Mouse (Mus musculus): ENCODE data around the gene Cab39. TPM values are rescaled to one million over a fixed set of nuclear protein-coding genes. Genes with fewer than 3 reads are reported as not detected.

Cab39 gene
- total and polyA plus RNA-seq, 3 experiments = 36.7 to 118 (median 113) TPM

DNA sequence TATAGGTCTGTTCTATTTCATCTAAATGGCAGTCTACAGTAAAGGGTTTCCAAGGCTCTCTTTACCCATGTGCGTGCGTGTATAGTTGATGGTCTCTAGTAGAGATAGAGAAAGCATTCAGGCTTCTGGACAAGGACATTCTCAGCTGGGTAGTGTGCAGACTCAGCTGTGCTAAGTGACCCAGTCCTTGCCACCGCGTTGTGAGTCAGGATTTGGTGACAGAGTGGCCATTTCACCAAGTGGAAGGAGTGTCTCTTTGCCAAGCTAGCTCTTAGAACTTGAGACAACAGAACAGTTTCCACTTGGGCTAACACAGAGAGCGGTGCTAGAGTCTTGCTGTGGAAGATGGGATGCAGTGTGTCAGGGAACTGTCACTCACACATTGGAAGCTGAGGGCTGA, 57.6 kb downstream of the Cab39 start:
- TF ChIP-seq POLR2A (IDR thresholded peaks at IDR 0.05; ENCODE audit: insufficient read depth, low read depth, low read length) (no peak), CTCF (IDR thresholded peaks at IDR 0.05) (no peak), EP300 (IDR thresholded peaks at IDR 0.05; ENCODE audit: insufficient read depth, low read depth, low read length) (no peak)
- no peak overlapping the region for H3K4me3 ChIP-seq
- 81% methylated on average over 5 of the region's 5 CpGs for WGBS
- no peaks in the 10 kb centered on the region for H3K79me2 ChIP-seq (replicated peaks; ENCODE audit: control insufficient read depth, insufficient read depth, low read length)
- no peaks in the 10 kb centered on the region for H3K4me1 ChIP-seq (ENCODE audit: control insufficient read depth, insufficient read depth, low read length)
- no peak for DNase-seq
- no peak overlapping the region for H3K27ac ChIP-seq
- no peaks in the 10 kb centered on the region for H3K27me3 ChIP-seq (ENCODE audit: control insufficient read depth, insufficient read depth, low read length)
- intact Hi-C loops (cut with DNase I) = loop anchor here (5.0 kb wide), 1 partner anchor 1881 kb away; no protein-coding TSS in a partner anchor
- H3K9ac ChIP-seq (ENCODE audit: low read depth, low read length) = no peak overlapping the region
- H3K36me3 ChIP-seq (ENCODE audit: control insufficient read depth, insufficient read depth, low read length) = no peaks in the 10 kb centered on the region

DNA sequence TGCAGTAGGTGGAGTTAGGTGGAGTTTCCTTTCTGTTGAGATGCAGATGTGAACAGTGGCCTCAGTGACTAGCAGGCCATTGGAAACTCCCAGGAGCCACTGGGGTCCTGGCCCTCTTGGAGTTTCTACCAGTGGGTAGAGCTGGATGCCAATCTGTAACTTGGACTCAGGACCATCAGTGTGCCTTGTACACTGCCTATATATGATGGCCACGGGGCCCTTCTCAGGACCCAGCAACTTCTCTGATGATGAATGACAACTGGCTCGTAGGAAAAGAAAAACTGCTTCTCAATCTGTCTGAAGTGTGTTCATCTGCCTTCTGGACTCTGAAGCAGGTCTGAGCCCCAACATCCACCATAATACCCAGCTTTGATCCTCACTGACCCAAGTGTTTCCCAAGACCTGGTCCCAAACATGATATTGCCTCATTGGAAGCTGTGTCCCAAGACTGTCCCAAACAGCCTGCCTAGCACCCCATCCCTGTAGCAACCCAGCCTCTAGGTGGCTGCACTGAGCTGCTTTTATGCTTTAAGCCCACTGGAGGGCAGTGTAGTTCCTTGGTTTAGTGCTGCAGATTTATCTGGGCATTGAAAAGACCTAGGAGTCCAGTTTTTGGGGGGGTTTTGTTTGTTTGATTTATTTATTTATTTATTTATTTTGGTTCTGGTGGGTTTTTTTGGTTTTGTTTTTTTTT, 59.9 kb downstream of the Cab39 start:
- Histone ChIP-seq H3K36me3 (ENCODE audit: control insufficient read depth, insufficient read depth, low read length) (no peaks in the 10 kb centered on the region), H3K79me2 (replicated peaks; ENCODE audit: control insufficient read depth, insufficient read depth, low read length) (no peaks in the 10 kb centered on the region), H3K4me1 (ENCODE audit: control insufficient read depth, insufficient read depth, low read length) (no peaks in the 10 kb centered on the region), H3K27me3 (ENCODE audit: control insufficient read depth, insufficient read depth, low read length) (no peaks in the 10 kb centered on the region), H3K4me3 (no peak overlapping the region), H3K27ac (no peak overlapping the region), H3K9ac (ENCODE audit: low read depth, low read length) (no peak overlapping the region)
- 80% methylated on average over 2 of the region's 2 CpGs for WGBS
- TF ChIP-seq EP300 (IDR thresholded peaks at IDR 0.05; ENCODE audit: insufficient read depth, low read depth, low read length) (peak; percentile 89; the same call in 1 of the 2 replicates), CTCF (IDR thresholded peaks at IDR 0.05) (peak; percentile 96), POLR2A (IDR thresholded peaks at IDR 0.05; ENCODE audit: insufficient read depth, low read depth, low read length) (no peak)
- intact Hi-C loops (cut with DNase I) = loop anchor here (1.0 to 5.0 kb wide), 4 partner anchors 42 to 1879 kb away; partner anchors contain the start of gene Itm2c
- DNase-seq = peak; percentile 65 to 80

DNA sequence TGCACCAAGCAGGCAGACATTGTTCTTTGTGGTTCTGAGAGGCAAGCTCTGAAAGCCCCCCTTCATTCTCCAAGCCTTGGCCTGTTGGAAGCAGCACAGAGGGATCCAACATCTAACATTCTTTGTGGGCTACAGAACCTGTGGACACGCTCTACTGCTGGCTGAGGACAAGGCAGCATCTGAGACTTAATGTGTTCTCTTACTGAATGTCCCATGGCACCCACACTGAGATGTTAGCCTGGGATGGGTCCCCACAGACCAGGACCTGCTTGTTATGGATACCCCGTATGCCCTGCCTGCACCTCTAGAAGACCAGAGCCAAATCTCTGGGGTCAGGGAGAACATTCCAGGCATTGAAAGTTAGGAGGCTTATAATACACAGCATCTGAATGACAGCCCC, 60.6 kb downstream of the Cab39 start:
- intact Hi-C loops (cut with DNase I) = loop anchor here (1.0 to 5.0 kb wide), 4 partner anchors 41 to 1878 kb away; partner anchors contain the start of gene Itm2c
- H3K4me1 ChIP-seq (ENCODE audit: control insufficient read depth, insufficient read depth, low read length) = no peaks in the 10 kb centered on the region
- WGBS = 86% methylated on average over 2 of the region's 2 CpGs
- H3K27ac ChIP-seq = no peak overlapping the region
- H3K4me3 ChIP-seq = no peak overlapping the region
- no peak overlapping the region for H3K9ac ChIP-seq (ENCODE audit: low read depth, low read length)
- H3K27me3 ChIP-seq (ENCODE audit: control insufficient read depth, insufficient read depth, low read length) = no peaks in the 10 kb centered on the region
- no peaks in the 10 kb centered on the region for H3K79me2 ChIP-seq (replicated peaks; ENCODE audit: control insufficient read depth, insufficient read depth, low read length)
- H3K36me3 ChIP-seq (ENCODE audit: control insufficient read depth, insufficient read depth, low read length) = no peaks in the 10 kb centered on the region
- DNase-seq = no peak
- TF ChIP-seq CTCF (IDR thresholded peaks at IDR 0.05) (no peak), EP300 (IDR thresholded peaks at IDR 0.05; ENCODE audit: insufficient read depth, low read depth, low read length) (no peak), POLR2A (IDR thresholded peaks at IDR 0.05; ENCODE audit: insufficient read depth, low read depth, low read length) (no peak)

DNA sequence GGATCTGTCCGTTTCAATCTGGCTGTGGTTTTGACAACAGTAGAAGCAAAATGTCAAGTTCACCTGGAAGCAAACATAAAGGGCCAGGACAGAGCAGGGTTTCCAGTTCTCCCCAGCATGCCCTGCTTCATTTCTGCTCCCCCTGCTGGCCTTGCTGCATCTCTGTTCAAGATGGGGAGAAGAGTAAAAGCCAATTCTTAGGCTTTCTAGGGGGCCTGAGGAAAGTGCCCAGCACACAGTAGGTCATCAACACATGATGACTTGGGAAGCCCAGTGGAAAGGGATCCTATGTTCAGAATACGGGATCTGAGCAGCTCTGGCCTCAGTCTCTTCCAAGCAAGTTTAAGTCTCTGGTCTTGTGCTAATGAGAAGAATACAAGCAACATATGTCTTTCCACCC, 61.2 kb downstream of the Cab39 start:
- TF ChIP-seq POLR2A (IDR thresholded peaks at IDR 0.05; ENCODE audit: insufficient read depth, low read depth, low read length) = no peak
- TF ChIP-seq CTCF (IDR thresholded peaks at IDR 0.05) = no peak
- TF ChIP-seq EP300 (IDR thresholded peaks at IDR 0.05; ENCODE audit: insufficient read depth, low read depth, low read length) = no peak
- intact Hi-C loops (cut with DNase I) = loop anchor here (5.0 kb wide), 1 partner anchor 1878 kb away; no protein-coding TSS in a partner anchor
- Histone ChIP-seq H3K27me3 (ENCODE audit: control insufficient read depth, insufficient read depth, low read length) (no peaks in the 10 kb centered on the region), H3K36me3 (ENCODE audit: control insufficient read depth, insufficient read depth, low read length) (no peaks in the 10 kb centered on the region), H3K4me3 (no peak overlapping the region), H3K4me1 (ENCODE audit: control insufficient read depth, insufficient read depth, low read length) (no peaks in the 10 kb centered on the region), H3K27ac (no peak overlapping the region), H3K9ac (ENCODE audit: low read depth, low read length) (no peak overlapping the region), H3K79me2 (replicated peaks; ENCODE audit: control insufficient read depth, insufficient read depth, low read length) (no peaks in the 10 kb centered on the region)
- DNase-seq = no peak
- WGBS = 79% methylated on average over 2 of the region's 2 CpGs

DNA sequence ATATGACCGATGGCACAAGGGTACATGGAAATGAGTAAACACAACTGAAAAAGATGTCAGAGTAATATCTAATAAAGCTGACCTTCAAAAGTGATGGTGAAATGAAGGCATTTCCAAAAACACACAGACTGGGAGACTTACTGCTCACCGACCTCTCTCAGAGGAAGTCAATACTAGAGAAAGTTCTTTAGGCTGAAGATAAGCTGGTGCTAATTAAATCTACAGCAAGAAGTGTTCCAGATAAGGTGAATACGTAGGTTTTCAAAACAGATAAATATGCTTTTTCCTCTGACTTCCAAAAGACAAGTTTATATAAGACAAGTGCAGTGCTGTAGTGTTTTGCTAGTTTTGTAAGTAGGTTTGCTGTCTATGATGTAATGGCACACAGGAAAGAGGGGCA, 63.0 kb downstream of the Cab39 start:
- Histone ChIP-seq H3K27ac (no peak overlapping the region), H3K36me3 (ENCODE audit: control insufficient read depth, insufficient read depth, low read length) (no peaks in the 10 kb centered on the region), H3K79me2 (replicated peaks; ENCODE audit: control insufficient read depth, insufficient read depth, low read length) (no peaks in the 10 kb centered on the region), H3K4me3 (no peak overlapping the region), H3K9ac (ENCODE audit: low read depth, low read length) (no peak overlapping the region), H3K27me3 (ENCODE audit: control insufficient read depth, insufficient read depth, low read length) (no peaks in the 10 kb centered on the region), H3K4me1 (ENCODE audit: control insufficient read depth, insufficient read depth, low read length) (no peaks in the 10 kb centered on the region)
- DNase-seq = no peak
- WGBS = 47% methylated on average over 3 of the region's 3 CpGs
- intact Hi-C loops (cut with DNase I) = no loop called here
- TF ChIP-seq EP300 (IDR thresholded peaks at IDR 0.05; ENCODE audit: insufficient read depth, low read depth, low read length) = no peak
- no peak for TF ChIP-seq POLR2A (IDR thresholded peaks at IDR 0.05; ENCODE audit: insufficient read depth, low read depth, low read length)
- TF ChIP-seq CTCF (IDR thresholded peaks at IDR 0.05) = no peak

DNA sequence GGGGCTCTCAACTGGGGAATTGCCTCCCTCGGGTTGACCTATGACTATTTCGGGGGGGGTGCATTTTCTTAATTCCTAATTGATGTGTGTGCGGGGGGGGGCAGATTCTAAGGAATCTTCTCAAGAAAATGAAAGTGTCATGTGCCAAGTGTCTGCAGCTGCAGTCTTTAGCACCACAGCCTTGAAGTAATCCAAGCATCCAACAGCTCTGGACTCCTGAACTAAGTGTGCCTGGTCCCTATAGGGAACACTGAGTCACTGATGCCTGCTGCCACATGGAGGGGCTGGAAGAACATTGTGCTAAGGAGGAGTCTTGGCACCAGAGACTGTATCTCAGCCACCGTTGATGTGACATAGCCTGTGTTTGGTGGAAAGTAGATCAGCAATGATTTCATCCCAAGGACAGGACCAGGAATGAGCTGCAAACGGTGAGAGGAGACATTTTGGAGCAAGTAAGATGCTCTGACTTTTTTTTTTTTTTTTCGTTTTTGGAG, 64.1 kb downstream of the Cab39 start:
- Histone ChIP-seq H3K4me1 (ENCODE audit: control insufficient read depth, insufficient read depth, low read length) (no peaks in the 10 kb centered on the region), H3K27ac (no peak overlapping the region), H3K36me3 (ENCODE audit: control insufficient read depth, insufficient read depth, low read length) (no peaks in the 10 kb centered on the region), H3K4me3 (no peak overlapping the region), H3K79me2 (replicated peaks; ENCODE audit: control insufficient read depth, insufficient read depth, low read length) (no peaks in the 10 kb centered on the region), H3K27me3 (ENCODE audit: control insufficient read depth, insufficient read depth, low read length) (no peaks in the 10 kb centered on the region), H3K9ac (ENCODE audit: low read depth, low read length) (no peak overlapping the region)
- intact Hi-C loops (cut with DNase I) = no loop called here
- WGBS = 65% methylated on average over 6 of the region's 6 CpGs
- TF ChIP-seq EP300 (IDR thresholded peaks at IDR 0.05; ENCODE audit: insufficient read depth, low read depth, low read length) (no peak), POLR2A (IDR thresholded peaks at IDR 0.05; ENCODE audit: insufficient read depth, low read depth, low read length) (no peak), CTCF (IDR thresholded peaks at IDR 0.05) (no peak)
- no peak for DNase-seq

All from heart, adult 2 months (tissue).